Mouse (Mus musculus) liver, embryonic 14.5 days (tissue): ENCODE results near the gene Gm49405.
"Not testable (repeated sequence)": the region's sequence is repeated elsewhere in the genome, so short reads cannot be mapped to it uniquely, and the experiment has no call there.

Experiments used
- CTCF ChIP-seq: IDR thresholded peaks from 2 replicates; pipeline ENCODE4 v1.5.1; 2016; ENCODE audit warnings: antibody characterized with exemption, low read depth, control low read depth
- EP300 ChIP-seq: IDR thresholded peaks from 2 replicates; pipeline ENCODE4 v1.6.1; 2016; ENCODE audit warnings: antibody characterized with exemption, low read depth

DNA sequence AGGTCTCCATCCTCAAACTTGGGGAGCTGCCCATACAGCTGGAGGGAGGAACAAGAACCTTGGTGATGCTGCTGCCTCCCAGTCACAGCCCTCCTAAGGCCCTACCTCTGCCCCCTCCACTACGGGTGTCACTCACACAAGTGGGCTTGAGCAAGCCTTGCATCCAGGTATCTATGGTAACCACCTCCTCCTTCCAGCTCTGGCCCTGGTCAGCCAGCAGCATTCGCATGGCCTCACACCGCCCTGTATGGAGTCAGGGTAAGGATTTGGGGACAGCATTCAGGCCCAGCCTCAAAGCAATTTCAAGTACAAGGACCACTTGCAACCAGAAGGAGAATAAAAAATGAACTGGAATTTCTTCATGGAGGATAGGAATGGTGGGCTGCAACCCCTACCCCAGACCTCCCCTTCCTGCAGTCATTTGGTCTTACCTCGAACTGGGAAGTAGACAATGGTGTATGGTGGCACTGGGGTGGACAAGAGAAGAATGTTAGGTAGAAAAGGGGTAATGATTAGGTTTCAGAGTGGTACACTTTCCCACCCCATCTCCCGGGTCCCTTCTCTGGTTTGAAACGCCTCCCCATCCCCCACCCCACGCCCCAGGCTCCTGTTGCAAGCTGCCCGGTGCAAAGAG, 36.8 kb downstream of the Gm49405 start:
- not testable (repeated sequence) for TF ChIP-seq CTCF, EP300
